Mouse (Mus musculus): ENCODE measurements around the gene Magt1.
A peak's percentile ranks its signal among the peaks of the same experiment; 100 is the strongest.
"Not testable (repeated sequence)": the region's sequence is repeated elsewhere in the genome, so short reads cannot be mapped to it uniquely, and the experiment has no call there.

Magt1 gene

DNA sequence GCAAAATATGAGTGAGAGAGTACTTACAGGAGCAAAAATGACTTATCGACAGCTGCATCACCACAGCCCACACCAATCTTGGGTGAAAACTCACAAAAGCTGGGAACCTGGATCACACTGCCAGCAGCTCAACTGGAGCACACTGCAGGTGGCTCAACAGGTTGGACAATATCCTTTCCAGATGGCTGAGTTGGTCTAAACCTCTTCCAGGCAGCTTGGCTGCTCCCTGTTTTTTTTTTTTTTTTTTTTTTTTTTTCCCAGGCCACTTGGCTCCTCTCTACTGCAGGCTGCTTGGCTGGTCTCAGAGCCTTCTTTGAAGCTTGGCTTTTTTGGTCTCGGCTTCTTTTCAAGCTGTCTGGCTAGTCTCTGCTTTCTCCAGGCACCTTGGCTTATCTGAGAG is 57.7 kb downstream of the Magt1 start:
- DNase-seq (ENCODE audit: extremely low spot score, low read depth, low spot score): no peak

DNA sequence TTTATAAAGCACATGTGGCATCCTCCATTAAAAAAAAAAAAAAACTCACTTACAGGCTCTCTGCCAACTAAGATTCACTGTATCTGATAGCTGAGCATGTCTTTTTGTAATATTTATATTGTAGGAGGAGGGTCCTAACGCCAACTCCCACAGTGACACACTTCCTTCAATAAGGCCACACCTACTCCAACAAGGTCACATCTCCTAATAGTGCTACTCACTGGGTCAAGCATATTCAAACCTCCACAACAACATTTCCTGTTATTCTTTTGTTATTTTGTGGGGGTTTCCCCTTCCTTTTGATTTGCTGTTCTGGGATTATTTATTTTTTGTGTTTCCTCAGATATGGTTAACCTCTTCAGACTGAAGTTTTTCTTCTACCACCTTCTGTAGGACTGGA is 65.3 kb downstream of the Magt1 start:
- no peak for DNase-seq (ENCODE audit: extremely low spot score, low read depth, low spot score)

DNA sequence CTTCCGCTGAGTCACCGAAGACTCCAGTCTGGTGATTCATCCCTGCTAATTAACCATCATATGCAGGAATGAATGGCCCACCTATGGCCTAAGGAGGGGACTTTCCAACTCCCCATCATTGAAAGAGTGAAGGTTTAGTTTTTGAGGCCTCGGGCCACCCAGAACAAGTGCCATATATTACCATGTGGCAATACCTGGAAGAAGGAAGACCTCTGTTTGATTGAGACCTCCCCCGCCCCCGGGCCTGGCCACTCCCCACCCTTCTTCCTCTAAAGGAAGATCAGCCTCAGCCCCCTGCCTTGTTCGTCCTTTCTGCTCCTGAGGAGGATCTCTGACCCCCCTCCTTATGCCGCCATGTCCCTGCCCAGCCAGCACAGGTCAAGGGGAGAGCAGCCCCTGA is 72.5 kb downstream of the Magt1 start:
- DNase-seq (ENCODE audit: extremely low spot score, low read depth, low spot score): no peak

DNA sequence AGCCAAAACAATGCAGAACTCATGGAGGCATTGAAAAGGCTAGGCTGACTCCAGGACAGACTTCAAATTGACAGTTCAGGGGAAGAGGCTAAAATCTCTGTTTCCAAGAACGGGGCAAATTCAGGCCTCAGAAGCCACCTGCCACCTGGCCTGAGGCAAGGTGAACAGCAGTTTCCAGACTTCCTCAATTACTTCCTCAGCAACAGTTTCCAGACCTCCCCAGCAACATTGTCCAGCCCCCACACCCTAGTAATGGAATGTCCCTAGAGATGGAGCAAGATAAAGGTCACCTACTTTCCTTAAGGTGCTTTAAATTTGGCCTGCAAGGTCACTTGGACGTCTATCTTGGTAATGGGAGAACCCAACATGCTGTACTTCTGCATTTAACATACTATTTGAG is 74.0 kb downstream of the Magt1 start:
- no peak for DNase-seq (ENCODE audit: extremely low spot score, low read depth, low spot score)

DNA sequence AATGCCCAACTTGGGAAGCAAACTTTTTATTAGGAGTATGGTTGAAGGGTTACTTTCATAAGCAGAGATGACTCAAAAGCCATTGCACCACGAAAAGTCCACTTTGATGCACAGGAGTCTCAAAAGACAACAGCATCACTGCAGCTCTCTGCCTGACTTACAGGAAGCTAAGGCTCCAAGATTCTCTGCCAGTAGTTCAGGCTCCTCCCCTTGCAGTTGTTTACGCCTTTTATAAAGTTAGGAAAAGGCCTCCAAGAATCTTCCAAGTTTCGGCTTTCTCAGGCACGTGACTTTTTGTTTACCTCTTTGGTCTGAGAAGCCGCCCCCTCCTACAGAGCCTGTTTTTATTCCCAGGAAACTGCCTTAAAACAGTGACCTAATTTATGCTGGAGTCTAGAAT is 77.4 kb downstream of the Magt1 start:
- DNase-seq (ENCODE audit: extremely low spot score, low read depth, low spot score): no peak

DNA sequence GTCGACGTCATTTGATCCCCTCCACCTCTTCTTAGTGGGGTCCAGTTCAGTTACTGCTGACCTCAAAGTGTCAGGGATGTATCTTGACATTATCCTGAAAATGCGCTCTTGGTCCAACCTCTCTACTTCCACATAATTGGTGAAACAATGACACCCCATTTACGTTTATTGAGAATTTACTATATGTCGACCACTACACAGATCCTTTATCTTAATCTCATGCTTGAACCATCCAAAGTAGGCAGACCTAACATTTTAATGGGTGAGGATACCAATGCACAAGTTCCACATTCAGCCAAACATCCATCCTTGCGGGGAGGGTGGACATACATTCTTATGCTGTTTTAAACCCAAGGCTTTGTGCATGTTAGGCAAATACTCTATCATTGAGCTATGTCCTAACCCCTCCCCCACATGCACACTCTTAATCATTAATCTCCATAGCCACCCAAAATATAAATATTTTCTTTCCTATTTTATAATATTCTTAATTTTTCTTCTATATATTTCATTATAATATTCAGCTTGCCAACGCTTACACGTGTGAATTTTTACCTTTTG is 82.1 kb downstream of the Magt1 start:
- peak; percentile 53 for DNase-seq (ENCODE audit: extremely low spot score, low read depth, low spot score)

DNA sequence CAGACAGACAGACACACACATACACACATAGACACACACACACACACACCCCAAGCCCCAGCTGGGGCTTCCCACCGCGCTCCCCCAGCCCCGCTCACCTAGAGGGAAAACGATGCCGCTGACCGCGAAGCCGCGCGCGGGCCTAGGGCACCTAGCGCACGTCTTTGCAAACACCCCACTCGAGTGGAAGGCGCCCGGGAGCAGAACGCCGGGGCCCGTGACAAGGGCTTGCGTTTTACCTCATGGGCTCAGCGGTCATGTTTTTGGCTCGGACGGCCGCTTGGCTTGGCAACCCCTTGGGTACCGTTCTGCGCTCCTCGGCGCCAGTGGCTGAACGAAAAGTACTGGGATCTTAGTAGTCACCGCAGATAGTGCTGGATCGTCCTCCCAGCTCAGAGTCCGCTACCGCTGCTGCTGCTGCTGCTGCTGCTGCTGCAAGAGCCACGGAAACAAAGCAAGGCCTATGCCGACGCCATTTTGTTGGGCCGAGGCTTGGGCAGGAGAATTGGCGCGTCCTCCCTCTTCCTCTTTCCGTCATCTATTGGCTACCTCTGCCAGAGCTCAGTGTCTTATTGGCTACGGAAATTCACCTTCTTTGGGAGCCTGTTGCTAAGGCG is 82.7 kb downstream of the Magt1 start, which contains the start of gene Atrx:
Atrx (minus strand) TSS at position 543 of the 617 bp plus-strand sequence.
- no peak for DNase-seq (ENCODE audit: extremely low spot score, low read depth, low spot score)

DNA sequence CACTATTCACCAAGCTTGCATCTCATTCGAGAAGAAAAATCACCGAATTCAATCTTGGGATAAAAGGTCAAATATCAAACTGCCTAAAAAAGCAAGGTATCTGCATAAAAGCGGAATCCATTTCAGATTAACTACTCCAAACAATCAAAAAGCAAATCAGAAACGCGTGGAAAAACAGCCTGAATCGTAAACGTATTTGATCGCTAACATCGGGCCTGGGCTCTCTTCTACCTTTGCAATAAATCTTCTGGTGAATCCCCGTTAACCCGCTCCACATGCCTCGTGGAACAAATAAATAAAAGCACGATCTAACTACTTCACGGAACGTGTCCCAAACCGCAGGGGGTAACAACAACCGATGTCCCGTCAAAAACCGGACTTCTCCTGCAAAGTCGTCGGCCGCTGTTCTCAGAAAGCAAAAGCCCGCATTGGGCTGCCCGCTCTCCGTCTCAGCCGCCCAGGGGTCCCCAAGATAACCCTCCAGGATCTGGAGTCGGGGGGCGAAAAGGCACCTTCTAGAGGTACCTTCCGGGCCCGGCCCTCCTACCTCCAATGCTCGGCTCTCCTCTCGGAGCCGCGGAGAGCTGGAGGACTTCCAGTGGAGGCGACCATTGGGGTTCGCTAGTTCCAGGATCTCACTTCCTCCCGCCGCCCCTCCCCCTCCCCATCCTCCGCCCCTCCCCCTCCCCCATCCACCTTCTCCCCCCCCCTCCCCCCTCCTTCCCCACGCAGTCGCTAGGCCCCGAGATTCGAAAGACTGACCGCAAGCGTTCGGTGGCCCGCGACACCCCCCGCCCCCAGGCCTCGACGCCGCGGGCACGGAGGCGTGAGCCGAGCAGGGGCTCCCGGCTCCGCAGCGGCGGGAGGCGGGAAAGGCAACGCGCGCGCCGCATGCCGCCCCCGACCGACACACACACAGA is 83.5 kb downstream of the Magt1 start:
- DNase-seq (ENCODE audit: extremely low spot score, low read depth, low spot score): no peak

DNA sequence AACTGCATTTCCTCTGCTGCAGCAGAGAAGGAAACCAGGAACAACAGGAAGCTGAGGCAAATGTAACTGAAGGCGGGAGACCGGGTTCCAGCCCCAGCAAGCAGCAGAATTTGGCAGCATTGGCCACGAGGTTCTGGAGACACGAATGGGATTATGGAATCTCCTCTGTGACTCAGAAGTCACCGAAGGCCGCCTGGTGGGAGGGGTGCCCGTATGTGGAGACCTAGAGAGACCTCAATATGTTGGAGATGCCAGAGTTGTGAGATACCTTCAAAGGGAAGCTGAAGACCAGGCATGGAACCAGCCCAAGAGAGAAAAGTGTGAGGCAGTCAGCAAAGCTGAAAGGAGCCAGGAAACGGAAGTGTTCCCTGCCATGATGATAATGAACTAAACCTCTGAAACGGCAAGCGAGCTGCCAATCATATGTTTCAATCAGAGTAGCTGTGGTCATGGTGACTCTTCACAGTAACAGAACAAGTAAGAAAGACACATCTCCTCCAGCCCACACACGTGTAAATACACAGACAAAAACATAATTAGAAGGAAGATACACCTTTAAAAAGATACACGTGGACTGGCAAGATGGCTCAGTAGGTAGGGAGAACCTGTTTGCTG is 85.5 kb downstream of the Magt1 start:
- DNase-seq (ENCODE audit: extremely low spot score, low read depth, low spot score): no peak

DNA sequence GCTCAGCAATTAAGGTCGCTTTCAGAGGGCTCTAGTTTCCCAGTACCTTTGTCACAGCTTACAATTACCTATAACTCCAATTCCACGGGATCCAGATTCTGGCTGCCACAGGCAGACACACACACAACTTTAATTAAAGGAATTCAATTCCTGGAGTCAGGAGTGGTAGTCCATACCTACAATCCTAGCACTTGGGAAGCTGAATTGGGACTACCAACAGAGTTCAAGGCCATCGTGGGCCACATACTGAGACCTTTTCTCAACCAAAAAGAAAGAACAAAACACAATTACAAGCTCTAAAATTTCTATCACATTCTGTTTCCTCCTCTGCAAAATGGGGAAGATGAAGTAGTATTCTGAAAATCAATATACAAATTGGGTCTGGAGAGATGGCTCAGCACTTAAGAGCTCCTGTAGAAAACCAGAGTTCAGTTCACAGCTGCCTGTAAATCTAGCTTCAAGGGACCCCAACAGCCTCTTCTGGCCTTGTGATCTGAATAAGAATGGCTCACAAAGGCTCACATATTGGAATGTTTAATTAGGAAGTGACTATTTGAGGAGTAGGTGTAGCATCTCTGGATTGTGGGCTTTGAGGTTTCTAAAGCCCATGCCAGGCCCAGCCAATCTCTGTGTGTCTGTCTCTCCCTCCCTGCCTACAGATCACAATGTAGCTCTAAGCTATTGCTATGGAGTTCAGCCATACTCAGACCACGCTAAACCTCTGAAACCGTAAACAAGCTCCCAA is 87.2 kb downstream of the Magt1 start:
- DNase-seq (ENCODE audit: extremely low spot score, low read depth, low spot score): no peak

DNA sequence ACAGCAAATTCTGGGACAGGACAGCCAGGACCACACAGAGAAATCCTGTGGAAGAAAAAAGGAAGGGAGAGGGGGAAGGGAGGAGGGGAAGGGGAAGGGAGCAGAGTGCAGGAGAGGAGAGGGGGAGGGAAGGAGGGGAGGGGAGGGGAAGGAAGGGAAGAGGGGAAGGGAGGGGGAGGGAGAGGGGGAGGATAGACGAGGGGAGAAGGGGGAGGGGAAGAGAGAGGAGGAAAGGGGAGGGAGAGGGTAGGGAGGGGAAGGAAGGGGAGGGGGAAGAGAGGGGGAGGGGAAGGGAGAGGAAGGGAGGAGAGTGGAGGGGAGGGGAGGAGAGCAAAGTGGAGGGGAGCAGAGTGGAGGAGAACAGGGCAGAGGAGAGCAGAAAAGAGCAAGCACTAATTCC is 87.8 kb downstream of the Magt1 start:
- no peak for DNase-seq (ENCODE audit: extremely low spot score, low read depth, low spot score)

DNA sequence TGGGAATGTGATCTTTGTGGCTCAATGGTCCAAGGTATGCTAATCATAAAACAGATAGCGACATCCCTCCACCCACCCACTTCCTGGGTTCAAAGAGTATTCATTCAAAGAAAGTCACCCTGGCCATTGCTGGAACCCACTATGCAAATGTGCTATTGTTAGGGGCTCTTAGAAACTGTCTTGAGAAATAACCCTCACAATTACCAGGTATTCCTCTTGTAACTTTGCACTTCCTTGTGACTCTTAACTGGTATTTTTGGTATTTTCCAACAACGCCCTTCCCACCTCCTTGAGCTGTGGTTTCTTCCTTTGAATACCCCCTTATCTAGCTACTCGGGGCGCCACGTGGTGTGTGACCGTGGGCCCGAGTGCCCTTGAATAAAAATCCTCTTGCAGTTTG is 88.7 kb downstream of the Magt1 start:
- DNase-seq (ENCODE audit: extremely low spot score, low read depth, low spot score): not testable (repeated sequence)

DNA sequence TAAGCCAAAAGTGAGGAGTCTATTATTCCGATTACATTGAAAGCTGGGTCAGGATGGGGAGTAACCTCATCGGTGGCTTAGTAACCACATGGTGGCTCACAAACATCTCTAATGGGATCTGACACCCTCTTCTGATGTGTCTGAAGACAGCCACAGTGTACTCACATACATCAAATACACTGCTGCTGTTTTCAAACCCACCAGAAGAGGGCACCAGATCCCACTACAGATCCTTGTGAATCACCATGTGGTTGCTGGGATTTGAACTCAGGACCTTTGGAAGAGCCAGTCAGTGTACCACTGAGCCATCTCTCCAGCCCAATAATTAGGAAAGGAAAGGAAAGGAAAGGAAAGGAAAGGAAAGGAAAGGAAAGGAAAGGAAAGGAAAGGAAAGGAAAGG is 90.3 kb downstream of the Magt1 start:
- DNase-seq (ENCODE audit: extremely low spot score, low read depth, low spot score): no peak
